Mouse (Mus musculus) thymus, postnatal 4 days (tissue): Measurements from ENCODE around the gene Htr1d.

Experiments used
- DNase-seq: peaks from one replicate; pipeline ENCODE4 v3.0.0; 2021

Htr1d gene

GRCm38 (mm10) chr4:136454850-136455260 is 31.5 kb downstream of the Htr1d start:
- DNase-seq, result peak; percentile 83

- no peak for DNase-seq
These were observed 33.3 kb downstream of the Htr1d start for GRCm38 (mm10) chr4:136456516-136457218.

- no peak for DNase-seq
These were observed 35.0 kb downstream of the Htr1d start for GRCm38 (mm10) chr4:136458276-136458675.

- no peak for DNase-seq
These were observed 35.9 kb downstream of the Htr1d start for GRCm38 (mm10) chr4:136459210-136459609.

- DNase-seq, result no peak
These were observed 37.9 kb downstream of the Htr1d start for GRCm38 (mm10) chr4:136461206-136461605.

- no peak for DNase-seq
These were observed 38.4 kb downstream of the Htr1d start for GRCm38 (mm10) chr4:136461761-136462085.

GRCm38 (mm10) chr4:136462086-136462838 is 38.9 kb downstream of the Htr1d start, which contains the start of gene 6030445D17Rik:
TSS of gene 6030445D17Rik (plus strand) at chr4:136462250.
- DNase-seq, result peak; percentile 64

GRCm38 (mm10) chr4:136462839-136463178 is 39.5 kb downstream of the Htr1d start:
- DNase-seq, result no peak

GRCm38 (mm10) chr4:136463436-136463835 is 40.1 kb downstream of the Htr1d start:
- no peak for DNase-seq

GRCm38 (mm10) chr4:136466226-136466625 is 42.9 kb downstream of the Htr1d start:
- DNase-seq, result no peak

GRCm38 (mm10) chr4:136468553-136469327 is 45.4 kb downstream of the Htr1d start:
- DNase-seq, result peak; percentile 34

- peak; percentile 93 for DNase-seq
These were observed 46.1 kb downstream of the Htr1d start, which contains the start of gene Luzp1 for GRCm38 (mm10) chr4:136469371-136469903. TSS of gene Luzp1 (plus strand) at chr4:136469761.

GRCm38 (mm10) chr4:136469941-136470346 is 46.6 kb downstream of the Htr1d start:
- no peak for DNase-seq

GRCm38 (mm10) chr4:136470347-136471071 is 47.2 kb downstream of the Htr1d start:
- peak; percentile 50 for DNase-seq

GRCm38 (mm10) chr4:136476692-136477091 is 53.4 kb downstream of the Htr1d start:
- no peak for DNase-seq

- no peak for DNase-seq
These were observed 63.2 kb downstream of the Htr1d start for GRCm38 (mm10) chr4:136486549-136486948.
